Mouse (Mus musculus) gastrocnemius, adult 8-10 months (tissue): Measurements from ENCODE around the gene B4galt5. TPM values are rescaled to one million over a fixed set of nuclear protein-coding genes. Genes with fewer than 3 reads are reported as not detected.

Experiments
- DNase-seq, 2 experiments: peaks; one replicate each; pipeline ENCODE4 v3.0.0; 2022; ENCODE audit warnings: low spot score in 2 of 2
- total RNA-seq, 4 experiments: library from RNA; stranded (reverse); gene quantifications; 2 replicates each; pipeline ENCODE4 v1.2.4; 2022

The B4galt5 gene
- total RNA-seq, 4 experiments from 2014 or later, result 6.2 to 13.3 (median 8.8) TPM

DNA sequence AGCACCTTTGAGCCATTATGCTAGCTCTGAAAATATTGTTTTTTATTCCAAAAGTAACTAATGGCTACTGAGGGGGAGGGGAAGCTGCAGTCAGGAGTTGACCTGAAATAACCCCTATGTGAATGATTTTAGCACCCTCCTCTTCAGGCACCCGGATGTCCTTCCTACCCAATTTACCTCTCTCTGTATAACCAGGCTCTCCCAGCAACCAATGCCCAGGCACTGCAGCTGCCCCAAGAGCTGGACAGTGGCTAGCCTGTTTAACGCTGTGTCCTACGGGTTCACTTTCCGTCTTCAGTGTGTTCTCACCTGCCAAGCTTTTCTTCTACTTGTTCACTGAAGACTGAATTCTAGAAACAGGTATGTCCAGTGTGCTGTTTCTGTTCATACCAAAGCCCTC, 14.7 kb downstream of the B4galt5 start:
- no peak for DNase-seq

DNA sequence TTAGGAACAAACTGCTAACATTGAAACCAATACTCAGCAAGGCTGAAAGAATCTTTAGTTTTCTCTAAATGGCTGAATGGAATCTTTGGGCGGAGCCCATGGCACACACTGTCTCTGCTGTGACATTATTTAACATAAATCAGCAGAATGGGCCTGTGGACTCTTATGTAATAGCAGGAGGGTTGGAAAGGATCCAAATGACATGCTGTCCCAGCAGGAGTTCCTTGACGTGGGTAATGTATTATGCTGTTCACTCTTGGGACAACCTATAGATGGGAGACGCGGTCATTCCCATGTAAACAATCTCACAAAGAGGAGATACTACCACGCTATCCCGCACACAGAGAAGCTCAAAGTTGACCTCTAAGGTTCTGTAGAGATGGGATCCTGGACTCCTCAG, 15.5 kb downstream of the B4galt5 start:
- no peak for DNase-seq

DNA sequence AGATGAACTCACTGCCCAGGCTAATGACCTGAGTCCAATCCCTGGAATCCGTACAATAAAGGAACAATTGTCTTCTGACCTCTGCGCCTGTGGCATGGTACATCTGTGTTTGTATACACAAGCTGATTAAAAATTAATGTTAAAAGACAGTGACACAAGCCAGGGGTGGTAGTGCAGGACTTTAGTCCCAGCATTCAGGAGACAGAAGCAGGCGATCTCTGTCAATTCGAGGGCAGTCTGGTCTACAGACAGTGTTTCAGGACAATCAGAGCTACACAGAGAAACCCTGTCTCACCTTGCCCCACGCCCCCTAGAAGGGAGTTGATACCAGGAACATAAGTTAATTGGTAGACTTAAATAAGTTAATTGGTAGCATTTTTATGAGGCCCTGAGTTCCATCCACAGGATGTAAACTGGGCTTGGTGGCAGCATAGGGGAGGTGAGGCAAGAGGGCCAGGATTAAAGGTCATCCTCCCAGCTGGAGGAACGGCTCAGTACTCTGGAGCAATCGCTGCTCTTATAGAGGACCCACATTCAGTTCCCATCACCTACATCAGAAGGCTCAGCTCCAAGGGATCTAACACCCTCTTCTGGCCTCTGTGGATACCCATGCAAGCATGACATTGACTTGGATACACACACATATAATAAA, 16.5 kb downstream of the B4galt5 start:
- DNase-seq, result no peak

DNA sequence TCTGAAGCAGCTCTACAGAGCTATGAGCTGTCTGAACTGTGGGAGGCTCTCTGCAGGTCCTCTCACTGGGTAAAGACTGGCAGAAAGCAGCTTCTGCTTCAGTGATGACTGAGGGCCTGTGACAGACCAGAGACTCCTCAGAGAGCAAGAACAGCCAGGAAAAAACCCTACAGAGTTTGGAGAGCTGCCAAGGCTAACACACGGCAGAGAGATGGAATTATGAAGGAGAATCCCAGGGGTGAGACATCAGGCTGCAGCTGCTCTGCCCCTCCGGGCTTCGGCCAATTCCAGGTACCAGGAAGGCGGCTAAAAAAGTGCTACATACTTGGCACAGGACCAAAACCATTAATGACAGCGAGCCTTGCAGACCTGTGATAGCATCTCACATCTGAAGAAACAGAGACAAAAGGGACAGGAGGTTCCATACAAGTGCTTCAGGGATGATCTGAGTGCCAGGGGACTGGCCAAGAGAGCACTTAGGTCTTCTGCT, 17.5 kb downstream of the B4galt5 start:
- DNase-seq, result no peak

DNA sequence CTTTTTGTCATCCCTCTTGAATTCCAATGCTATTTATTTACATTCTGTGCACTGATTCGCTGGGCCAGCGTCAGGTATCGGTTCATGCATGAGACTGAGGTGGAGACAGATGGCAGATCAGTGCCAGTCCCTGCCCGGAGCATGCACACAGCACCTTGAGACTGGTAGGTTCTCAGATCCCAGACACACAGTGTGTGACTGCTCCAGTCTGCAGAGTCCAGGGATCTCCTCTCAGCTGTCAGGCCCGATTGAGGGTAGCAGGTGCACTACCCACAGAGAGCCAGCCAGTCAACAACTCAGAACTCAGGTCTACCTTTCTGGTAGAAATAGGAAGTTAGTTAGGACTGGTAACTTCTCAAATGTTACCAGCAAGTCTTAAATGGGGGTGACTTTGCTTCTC, 18.4 kb downstream of the B4galt5 start:
- DNase-seq, result peak; percentile 21 to 38

DNA sequence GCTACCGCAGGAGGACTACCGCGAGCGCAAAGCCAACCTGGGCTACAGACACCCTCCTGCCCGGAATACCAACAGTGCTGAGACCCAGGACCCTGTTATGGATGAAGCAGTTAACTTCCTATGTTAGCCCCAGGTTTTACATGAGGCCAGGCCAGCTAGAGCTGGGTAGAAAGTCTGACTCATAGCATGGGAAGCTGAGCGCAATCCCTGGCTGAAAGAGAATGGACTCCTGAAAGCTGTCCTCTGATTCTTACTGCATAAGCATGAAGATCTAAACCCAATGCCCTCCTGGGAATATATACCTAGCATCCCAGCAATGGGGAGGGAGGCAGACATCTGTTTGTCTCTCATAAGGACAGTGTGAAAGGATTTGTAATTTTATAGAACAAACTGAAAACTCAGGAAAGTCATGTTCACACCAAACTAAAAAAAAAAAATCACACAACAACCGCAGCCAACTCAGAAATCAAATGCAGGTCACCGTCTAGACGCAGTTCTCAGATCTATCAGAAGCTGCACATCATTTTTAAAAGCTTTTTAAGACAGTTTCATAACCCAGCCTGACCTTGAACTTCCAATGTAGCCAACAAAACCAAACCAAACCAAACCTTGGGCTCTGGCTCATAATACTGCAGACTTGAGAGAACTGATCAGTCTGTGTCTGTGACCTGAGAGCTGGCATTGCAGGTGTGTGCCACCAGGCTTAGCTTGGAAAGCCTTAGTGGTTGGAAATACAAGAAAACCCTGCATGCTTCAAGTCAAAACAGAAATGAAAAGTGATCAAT, 19.3 kb downstream of the B4galt5 start:
- DNase-seq, result no peak

DNA sequence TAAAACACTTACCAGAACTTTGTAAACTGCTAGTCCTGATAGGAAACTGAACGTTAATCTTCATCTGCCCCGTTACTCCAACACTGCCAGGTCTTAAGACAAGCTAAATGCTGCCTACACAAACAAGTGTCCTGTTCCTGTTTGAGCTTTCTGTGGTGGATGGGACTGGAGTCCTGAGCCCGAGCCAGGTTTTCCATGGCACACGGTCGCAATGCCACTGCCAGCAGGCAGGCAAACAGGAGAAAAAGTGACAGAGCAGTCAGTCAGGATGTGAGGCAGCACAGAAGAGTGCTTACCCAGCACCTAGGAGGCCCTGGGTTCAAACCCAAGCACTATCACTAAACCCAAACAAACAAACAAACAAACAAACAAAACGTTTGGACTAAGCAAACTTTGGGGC, 20.6 kb downstream of the B4galt5 start:
- DNase-seq, result peak in 1 of 2 experiments; percentile 61

DNA sequence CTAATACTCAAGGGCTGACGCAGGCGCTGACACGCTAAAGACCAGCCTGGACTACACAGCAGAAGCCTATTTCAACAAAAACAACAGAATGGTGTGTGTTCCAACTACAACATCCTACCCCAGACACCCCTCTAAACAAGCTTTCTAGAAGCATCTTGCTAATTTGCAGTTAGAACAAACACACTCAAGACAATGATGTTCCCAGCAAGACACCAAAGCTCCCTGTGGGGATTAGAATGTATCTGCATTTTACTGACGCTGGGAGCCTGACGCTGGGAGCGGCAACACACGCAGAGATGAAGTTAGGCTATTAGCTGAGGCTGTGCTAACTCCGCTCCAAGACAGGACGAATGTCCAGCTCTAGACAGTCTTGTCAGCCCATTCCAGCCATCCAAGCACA, 22.4 kb downstream of the B4galt5 start:
- DNase-seq, result no peak

DNA sequence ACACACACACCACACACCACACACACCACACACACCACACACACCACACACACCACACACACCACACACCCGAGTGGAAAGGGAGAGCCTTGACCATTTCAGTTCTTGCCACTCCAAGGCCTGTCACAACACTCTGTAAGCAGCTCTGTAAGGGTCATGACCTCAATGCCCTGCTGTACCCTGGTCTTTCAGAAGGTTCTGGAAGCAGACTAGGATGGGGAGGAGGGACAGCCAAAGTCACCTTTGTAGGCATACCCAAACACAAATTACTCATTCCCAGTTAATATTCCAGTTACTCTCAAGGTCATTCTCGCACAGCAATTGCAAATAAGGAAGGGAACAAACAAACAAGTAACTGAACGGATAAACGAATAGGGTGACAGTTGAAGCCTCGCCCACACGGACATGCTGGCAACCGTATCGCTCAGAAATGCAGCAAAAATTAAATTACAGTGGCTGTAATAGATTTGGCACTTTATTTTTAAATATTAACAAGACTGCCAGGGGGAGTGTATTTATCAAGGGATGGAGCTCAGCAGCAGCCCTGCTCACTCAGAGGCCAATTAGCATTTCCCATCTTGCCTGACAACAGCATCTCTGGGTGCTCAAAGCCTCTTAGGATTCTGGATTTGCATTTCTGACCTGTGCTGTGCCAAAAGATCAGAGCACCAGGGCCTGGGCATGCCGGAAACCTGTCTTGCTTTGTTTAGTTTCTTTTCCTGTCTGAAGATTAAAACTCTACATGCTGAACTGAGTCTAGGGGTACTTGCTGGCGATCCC, 24.6 kb downstream of the B4galt5 start:
- DNase-seq, result no peak

DNA sequence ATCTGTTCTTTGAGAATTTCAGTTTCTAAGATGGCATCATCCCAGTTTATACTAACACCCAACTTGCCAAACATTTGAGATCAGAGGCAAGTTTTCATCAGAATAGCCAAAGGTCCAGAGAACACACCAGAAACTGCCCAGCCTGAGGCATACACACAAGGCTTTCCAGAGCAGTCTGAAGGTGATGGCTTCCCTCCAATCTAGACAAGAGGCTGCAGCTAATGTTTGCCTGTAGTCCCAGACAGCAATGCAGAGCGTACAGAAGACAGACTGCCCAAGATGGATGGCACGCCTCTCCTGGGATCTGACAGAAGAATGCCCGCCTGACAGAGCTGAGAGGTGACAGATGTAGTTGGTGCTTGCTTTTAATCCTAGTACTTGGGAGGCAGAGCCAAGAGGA, 25.9 kb downstream of the B4galt5 start:
- DNase-seq, result no peak

DNA sequence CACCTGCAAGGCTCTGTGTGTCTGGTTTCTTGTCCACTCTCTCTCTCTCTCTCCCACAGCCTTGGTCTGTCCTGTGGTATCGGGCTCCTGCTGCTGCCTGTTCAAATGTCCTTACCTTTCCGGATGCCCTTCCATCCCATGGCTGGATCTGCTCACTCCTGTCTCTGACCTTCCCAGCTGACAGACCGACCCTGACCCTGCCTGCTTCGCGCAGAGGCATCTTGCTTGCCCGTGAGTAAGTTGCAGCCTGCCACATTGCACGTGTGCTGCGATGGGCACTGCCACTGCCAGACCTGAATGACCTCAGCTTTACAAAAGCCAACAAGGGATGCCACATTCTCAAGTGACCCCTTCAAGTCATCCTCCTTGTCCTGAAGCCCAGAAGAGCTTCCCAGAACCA, 27.6 kb downstream of the B4galt5 start:
- no peak for DNase-seq

DNA sequence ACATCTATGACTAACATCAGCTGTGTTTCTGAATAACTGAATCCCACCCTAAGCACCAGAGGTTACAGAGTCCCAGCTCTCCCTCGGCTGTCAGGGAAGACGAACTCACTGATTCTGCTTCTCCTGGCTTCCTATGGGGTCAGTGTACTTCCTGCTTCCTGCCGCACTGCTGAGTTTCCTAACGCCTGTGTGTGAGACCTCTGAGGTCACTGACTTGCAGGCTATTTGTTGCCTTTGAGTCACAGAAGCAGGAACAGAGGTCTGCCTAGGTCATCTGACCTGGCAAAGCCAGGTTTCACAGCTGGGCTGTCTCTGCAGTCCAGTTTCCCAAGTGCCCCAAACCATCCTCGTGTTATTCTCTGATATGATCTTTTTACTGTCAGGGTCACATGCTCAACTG, 30.0 kb downstream of the B4galt5 start:
- peak; percentile 32 to 41 for DNase-seq

DNA sequence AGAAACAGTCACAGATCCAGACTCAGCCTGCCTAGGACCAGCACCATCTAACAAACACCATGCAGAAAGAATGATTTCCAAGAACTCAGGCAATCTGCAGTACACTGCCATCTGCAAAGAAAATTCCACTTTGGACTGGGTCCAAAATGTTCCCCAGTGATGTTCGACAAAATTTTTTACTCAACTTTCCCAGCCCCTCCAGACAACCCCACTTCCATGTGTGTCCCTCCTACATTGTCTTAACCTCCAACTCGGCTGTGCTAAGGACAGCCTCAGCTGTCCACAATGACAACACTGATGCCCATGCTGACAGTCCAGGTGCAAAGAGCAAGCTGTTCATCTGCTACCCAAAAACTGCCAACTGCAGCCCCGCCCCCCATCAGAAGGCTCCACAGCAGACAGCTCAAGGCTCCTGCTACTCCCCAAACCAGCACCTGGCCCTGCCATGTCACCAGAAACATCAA, 32.2 kb downstream of the B4galt5 start:
- no peak for DNase-seq

DNA sequence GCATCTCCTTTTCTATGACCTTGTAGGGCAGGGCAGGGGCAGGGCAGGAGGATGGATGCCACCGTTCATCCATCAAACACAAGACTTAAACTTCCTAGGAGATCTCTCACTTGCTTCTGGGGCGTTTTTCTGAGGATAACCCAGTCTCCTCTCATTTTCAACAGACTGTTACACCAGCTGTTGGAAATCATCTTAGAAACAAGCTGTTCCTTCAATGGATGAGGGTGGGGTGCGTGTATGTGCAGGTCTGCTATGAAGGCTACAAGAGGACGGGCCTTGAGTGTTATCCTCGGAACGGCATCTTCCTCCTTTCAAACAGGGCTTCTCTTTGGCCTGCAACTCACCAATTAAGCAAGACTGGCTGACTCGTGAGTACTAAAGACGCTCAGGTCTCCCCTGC, 34.5 kb downstream of the B4galt5 start:
- no peak for DNase-seq

DNA sequence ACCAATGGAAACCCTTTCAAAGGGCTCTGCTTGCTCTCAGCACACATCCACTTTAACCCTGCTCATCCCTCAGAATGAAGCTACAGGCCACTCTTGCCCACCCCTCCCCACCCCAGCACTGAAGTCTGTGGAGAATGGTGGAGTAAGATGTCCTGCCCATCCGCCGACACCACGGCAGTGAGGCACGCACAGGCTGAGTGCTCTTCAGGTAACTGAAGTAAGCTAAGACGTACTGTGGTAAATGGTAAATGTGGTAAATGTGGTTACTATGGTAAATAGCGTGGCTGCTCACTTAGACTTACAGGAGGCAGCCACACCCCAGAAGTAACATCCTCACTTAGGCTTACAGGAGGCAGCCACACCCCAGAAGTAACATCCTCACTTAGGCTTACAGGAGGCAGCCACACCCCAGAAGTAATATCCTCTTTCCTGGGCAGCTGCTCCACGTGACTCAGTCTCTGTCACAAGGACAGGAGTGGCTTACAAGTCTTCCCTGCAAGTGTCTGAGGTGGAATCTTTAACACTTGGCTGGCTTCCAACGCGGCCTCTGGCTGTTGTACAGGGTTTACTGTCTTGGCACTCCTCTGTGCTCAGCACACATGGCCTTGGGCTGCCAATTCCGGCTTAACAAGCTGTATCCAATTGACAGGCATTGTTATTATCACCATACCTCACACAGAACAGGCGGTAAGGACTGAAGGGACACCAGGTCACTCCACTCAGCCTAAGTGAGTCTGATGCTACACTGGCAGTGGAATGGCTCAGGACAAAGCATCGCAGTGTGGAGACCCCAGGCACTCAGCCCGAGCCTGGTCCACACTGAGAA, 35.3 kb downstream of the B4galt5 start:
- peak; percentile 26 to 30 for DNase-seq

DNA sequence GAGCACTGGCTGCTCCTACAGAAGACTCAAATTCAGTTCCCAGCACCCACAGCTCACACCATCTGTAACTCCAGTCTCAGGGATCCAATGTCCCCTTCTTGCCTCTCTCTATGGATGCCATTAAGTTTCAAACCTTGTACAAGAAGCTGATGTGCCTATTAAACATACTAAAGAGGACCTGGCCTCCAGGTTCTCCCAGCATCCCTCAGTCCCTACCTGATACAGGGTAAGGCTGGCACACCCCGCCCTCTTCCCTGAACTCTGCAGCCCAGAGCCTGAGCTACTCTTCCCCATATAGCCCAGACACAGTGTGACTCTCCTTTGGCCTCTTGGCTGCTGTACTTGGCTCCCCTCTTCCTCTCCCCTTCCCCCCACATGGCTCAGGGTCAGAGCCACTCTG, 38.9 kb downstream of the B4galt5 start:
- DNase-seq, result no peak

DNA sequence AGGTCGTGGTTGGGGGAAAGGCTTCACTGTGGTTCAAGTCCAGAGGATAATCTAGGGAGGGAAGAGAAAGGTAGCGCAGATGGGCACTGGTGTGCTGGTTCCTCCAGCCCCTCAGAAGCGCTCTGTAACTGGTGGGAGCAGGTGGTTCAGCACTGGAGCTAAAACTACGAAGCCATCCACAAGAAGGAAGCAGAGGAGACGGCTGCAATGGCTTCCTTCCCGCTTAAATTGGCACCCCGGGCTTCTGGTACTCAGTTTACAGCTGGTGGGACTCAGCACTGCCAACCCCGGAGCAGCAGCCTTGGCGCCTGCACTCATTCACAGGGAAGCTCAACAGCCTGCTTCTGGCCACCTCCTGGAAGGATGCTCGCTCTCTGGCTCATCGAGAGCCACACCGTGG, 39.7 kb downstream of the B4galt5 start:
- DNase-seq, result peak in 1 of 2 experiments; percentile 46

DNA sequence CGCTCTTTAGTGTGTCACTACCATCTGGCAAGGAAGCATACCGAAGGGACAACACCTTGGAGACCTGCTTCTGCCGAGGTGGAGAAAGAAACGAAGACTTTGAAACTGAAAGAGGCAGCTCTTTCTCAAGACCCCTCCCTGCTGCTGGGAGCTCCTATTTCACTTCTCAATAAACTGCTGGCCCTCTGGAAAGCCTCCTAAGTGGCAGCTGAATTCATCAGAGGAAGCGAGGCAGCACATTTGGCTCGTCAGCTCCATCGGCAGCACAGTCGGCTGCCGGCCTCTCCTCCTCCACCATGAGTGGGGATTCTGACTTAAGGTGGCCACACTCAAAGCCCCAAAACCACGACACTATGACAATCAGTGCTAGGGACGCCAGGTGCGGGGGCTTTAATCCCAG, 41.3 kb downstream of the B4galt5 start:
- DNase-seq, result peak in 1 of 2 experiments; percentile 1

DNA sequence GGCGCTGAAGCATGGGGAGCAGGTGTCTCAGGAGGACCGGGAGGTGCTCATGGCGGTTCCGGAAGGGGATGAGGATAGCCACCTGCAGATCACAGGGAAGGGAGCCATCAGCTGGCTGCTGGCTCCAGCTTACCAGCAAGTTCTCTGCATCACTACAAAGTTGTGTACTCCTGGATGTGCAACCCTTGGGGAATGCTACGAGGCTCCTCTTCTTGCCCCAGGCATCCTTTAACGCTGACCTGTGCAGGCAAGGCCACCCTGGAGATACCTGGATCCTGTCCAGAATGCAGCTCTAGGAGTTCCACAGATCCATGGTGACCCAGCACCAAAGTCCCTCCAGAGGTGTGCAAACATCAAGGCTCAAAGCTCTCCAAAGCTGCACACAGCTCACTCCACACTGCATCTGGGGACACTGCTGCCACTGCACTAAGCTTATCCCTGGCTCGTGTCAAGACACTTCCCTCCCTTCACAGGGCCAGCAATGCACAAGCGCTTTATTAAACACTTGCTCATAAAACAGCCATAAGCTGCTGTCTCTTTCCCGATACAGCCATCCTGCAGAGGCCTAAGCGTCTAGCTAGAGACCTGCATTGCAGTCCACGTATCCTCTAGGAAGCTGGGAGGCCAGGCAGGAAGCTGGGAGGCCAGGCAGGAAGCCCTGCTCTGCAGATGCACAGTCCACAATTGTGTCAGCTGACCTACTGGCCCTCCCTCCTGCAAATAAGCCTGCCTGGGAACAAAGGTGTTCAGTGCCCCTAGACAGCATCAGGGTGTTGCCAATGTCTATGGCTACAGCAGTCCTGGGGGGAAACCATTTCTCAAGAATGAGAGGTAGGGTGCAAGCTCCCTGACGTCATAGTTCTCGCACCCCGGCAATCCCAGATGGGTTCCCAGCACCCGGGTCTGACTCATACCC, 42.1 kb downstream of the B4galt5 start:
- peak; percentile 2 to 3 for DNase-seq

DNA sequence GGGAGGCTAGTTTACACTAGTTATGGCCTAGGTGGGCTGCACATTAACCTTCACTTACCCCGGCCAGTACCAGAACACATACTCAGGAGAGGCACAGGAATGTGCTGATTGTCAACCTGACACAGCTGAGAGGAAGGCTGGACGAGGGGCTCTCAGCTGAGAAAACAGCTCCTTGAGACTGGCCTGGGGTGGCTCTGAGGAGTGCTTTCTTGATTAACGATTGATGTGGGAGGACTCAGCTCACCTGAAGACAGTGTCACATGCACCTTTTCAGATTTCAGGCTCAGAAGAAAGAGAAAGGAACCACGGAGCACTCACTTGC, 42.7 kb downstream of the B4galt5 start:
- DNase-seq, result peak in 1 of 2 experiments; percentile 1
